Comparison of ENCODE assay signal across 11 mouse cellular contexts in the genomic region with DNA sequence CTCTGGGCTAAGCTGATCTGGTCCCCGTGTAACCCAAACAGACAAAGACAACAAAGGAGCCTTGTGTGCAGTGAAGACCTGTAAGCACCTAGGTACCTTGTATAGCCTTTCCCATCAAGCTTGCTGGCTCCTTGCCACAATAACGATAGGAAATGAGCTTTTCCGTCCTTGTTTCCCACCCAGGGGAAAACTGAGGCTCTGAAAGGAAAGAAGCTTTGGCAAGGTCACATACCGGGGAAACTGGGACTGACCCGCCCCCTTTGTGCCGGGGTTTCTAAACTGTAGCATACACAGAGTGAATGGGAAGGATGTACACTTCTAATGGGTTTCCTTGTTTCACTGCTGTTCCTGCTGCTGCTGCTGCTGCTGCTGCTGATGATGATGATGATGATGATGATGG. TPM values are rescaled to one million over a fixed set of nuclear protein-coding genes. Genes with fewer than 3 reads are reported as not detected.
DNase-seq lines count a peak whose midpoint lies in the region; ATAC-seq and TF ChIP-seq lines count a peak whose summit lies in the region.
"Had no signal": no experiment of that assay in that cellular context is flagged by ENCODE, and none has a peak within 500 bp of the region (broad histone marks: within the 10 kb centered on the region; RNA-seq: fewer than 3 reads in every experiment).

No protein-coding gene starts in this region.

- WGBS in heart, embryonic 11.5 days (ENCODE audit: insufficient replicate concordance), result 57% methylated on average over 6 of the region's 6 CpGs
- 25% methylated on average over 6 of the region's 6 CpGs for WGBS in heart, adult 2 months
- WGBS in intestine, postnatal 0 days, result 17% methylated on average over 6 of the region's 6 CpGs
- 20% methylated on average over 6 of the region's 6 CpGs for WGBS in neural tube, embryonic 14.5 days
- 48% methylated on average over 6 of the region's 6 CpGs for WGBS in liver, postnatal 0 days (ENCODE audit: insufficient replicate concordance)

- H3K36me3 ChIP-seq in heart, embryonic 11.5 days (ENCODE audit: control insufficient read depth, insufficient read depth, low read length), result no peaks in the 10 kb centered on the region
- H3K36me3 ChIP-seq in heart, adult 2 months (ENCODE audit: control insufficient read depth, insufficient read depth, low read length), result no peaks in the 10 kb centered on the region
- peaks cover 12% of the 10 kb centered on the region; the same call in 1 of the 2 replicates for H3K36me3 ChIP-seq in intestine, postnatal 0 days (ENCODE audit: control insufficient read depth, insufficient read depth)
- no peaks in the 10 kb centered on the region for H3K36me3 ChIP-seq in neural tube, embryonic 14.5 days (ENCODE audit: control insufficient read depth, insufficient read depth, low read length)
- H3K36me3 ChIP-seq in liver, postnatal 0 days (replicated peaks; ENCODE audit: insufficient read depth, low read length), result 0 out of 2 replicates have a peak, but pooled peaks cover 1% of the 10 kb centered on the region

- intact Hi-C loops in heart, adult 2 months (cut with DNase I), result loop anchor here (5.0 kb wide), 1 partner anchor 56 kb away; no protein-coding TSS in a partner anchor
- intact Hi-C loops in left cerebral cortex, postnatal 10 days (cut with DNase I), result no loop called here

- H3K4me2 ChIP-seq in heart, embryonic 11.5 days, result no peak overlapping the region
- peak overlapping the region; percentile 48 for H3K4me2 ChIP-seq in intestine, postnatal 0 days (replicated peaks; ENCODE audit: low read depth)
- H3K4me2 ChIP-seq in neural tube, embryonic 14.5 days (ENCODE audit: low read depth, low read length), result peak overlapping the region; percentile 22; the same call in 1 of the 2 replicates
- H3K4me2 ChIP-seq in liver, postnatal 0 days (ENCODE audit: low read depth, low read length), result no peak overlapping the region

- no peak overlapping the region for H3K9ac ChIP-seq in heart, embryonic 11.5 days (ENCODE audit: low read depth, low read length)
- no peak overlapping the region for H3K9ac ChIP-seq in heart, adult 2 months (ENCODE audit: low read depth, low read length)
- H3K9ac ChIP-seq in intestine, postnatal 0 days (ENCODE audit: low read depth, low read length), result no peak overlapping the region
- no peak overlapping the region for H3K9ac ChIP-seq in neural tube, embryonic 14.5 days (replicated peaks; ENCODE audit: low read depth, low read length)
- H3K9ac ChIP-seq in liver, postnatal 0 days (replicated peaks), result no peak overlapping the region

- TF ChIP-seq CTCF in heart, adult 2 months (IDR thresholded peaks at IDR 0.05), result no peak
- TF ChIP-seq CTCF in intestine, postnatal 0 days (IDR thresholded peaks at IDR 0.05; ENCODE audit: low read depth), result no peak
- TF ChIP-seq CTCF in liver, postnatal 0 days (IDR thresholded peaks at IDR 0.05; ENCODE audit: low read depth), result no peak

- peak; percentile 50 to 69 for DNase-seq in heart, adult 18-20 months
- DNase-seq in heart, adult 2 months, result peak; percentile 49 to 51
- no peak for DNase-seq in liver, postnatal 0 days
- no peak for DNase-seq in liver
- no peak for DNase-seq in left cerebral cortex, postnatal 10 days (ENCODE audit: extremely low spot score in 1 of 2, low spot score in 2 of 2)
- DNase-seq: thymus, adult 2 months had no signal

- H3K79me2 ChIP-seq in heart, adult 2 months (replicated peaks; ENCODE audit: control insufficient read depth, insufficient read depth, low read length), result no peaks in the 10 kb centered on the region

- H3K27me3 ChIP-seq in heart, embryonic 11.5 days (ENCODE audit: control insufficient read depth, insufficient read depth, low read length), result no peaks in the 10 kb centered on the region
- no peaks in the 10 kb centered on the region for H3K27me3 ChIP-seq in heart, adult 2 months (ENCODE audit: control insufficient read depth, insufficient read depth, low read length)
- no peaks in the 10 kb centered on the region for H3K27me3 ChIP-seq in intestine, postnatal 0 days (replicated peaks; ENCODE audit: control insufficient read depth, insufficient read depth, low read length)
- H3K27me3 ChIP-seq in neural tube, embryonic 14.5 days (ENCODE audit: control insufficient read depth, insufficient read depth, low read length), result no peaks in the 10 kb centered on the region; the same call in 1 of the 2 replicates
- no peaks in the 10 kb centered on the region for H3K27me3 ChIP-seq in liver, postnatal 0 days (ENCODE audit: insufficient read depth, low read length)

- no peak overlapping the region for H3K4me3 ChIP-seq in heart, embryonic 11.5 days (ENCODE audit: low read depth, low read length)
- H3K4me3 ChIP-seq in heart, adult 2 months, result no peak overlapping the region
- H3K4me3 ChIP-seq in intestine, postnatal 0 days (ENCODE audit: low read depth, low read length), result no peak overlapping the region
- no peak overlapping the region for H3K4me3 ChIP-seq in neural tube, embryonic 14.5 days (ENCODE audit: low read depth, low read length)
- no peak overlapping the region for H3K4me3 ChIP-seq in liver, postnatal 0 days (ENCODE audit: low read depth, low read length)

- ATAC-seq in heart, embryonic 11.5 days (replicated peaks; ENCODE audit: insufficient number of reproducible peaks, low FRiP score, low TSS enrichment), result no peak
- ATAC-seq in intestine, postnatal 0 days, result no peak
- ATAC-seq in neural tube, embryonic 14.5 days (ENCODE audit: low read depth), result no peak
- ATAC-seq in liver, postnatal 0 days, result no peak

- no peak for TF ChIP-seq EP300 in heart, adult 2 months (IDR thresholded peaks at IDR 0.05; ENCODE audit: insufficient read depth, low read depth, low read length)
- no peak for TF ChIP-seq EP300 in liver, postnatal 0 days (IDR thresholded peaks at IDR 0.05; ENCODE audit: low read depth)

- H3K9me3 ChIP-seq in heart, embryonic 11.5 days (replicated peaks; ENCODE audit: control insufficient read depth, low read length), result no peaks in the 10 kb centered on the region
- H3K9me3 ChIP-seq in intestine, postnatal 0 days (ENCODE audit: control insufficient read depth), result no peaks in the 10 kb centered on the region
- H3K9me3 ChIP-seq in neural tube, embryonic 14.5 days (ENCODE audit: control insufficient read depth, low read length), result no peaks in the 10 kb centered on the region
- no peaks in the 10 kb centered on the region for H3K9me3 ChIP-seq in liver, postnatal 0 days (ENCODE audit: low read length)

- H3K27ac ChIP-seq in heart, embryonic 11.5 days (ENCODE audit: low read depth, low read length), result no peak overlapping the region
- H3K27ac ChIP-seq in heart, adult 2 months, result peak overlapping the region; percentile 40
- H3K27ac ChIP-seq in intestine, postnatal 0 days (ENCODE audit: low read depth, low read length), result peak overlapping the region; percentile 63
- peak overlapping the region; percentile 66 for H3K27ac ChIP-seq in neural tube, embryonic 14.5 days (ENCODE audit: low read depth, low read length)
- H3K27ac ChIP-seq in liver, postnatal 0 days (ENCODE audit: low read depth), result no peak overlapping the region

- peaks cover 7% of the 10 kb centered on the region; the same call in 1 of the 2 replicates for H3K4me1 ChIP-seq in heart, embryonic 11.5 days (ENCODE audit: control insufficient read depth, insufficient read depth, low read length)
- H3K4me1 ChIP-seq in heart, adult 2 months (ENCODE audit: control insufficient read depth, insufficient read depth, low read length), result peaks cover 7% of the 10 kb centered on the region
- no peaks in the 10 kb centered on the region; the same call in 1 of the 2 replicates for H3K4me1 ChIP-seq in intestine, postnatal 0 days (replicated peaks; ENCODE audit: control insufficient read depth, insufficient read depth, low read length)
- peaks cover 19% of the 10 kb centered on the region for H3K4me1 ChIP-seq in neural tube, embryonic 14.5 days (ENCODE audit: control insufficient read depth, insufficient read depth, low read length)
- peaks cover 10% of the 10 kb centered on the region for H3K4me1 ChIP-seq in liver, postnatal 0 days (ENCODE audit: insufficient read depth)

- TF ChIP-seq POLR2A in heart, adult 2 months (IDR thresholded peaks at IDR 0.05; ENCODE audit: insufficient read depth, low read depth, low read length), result no peak

RNA-seq across cellular contexts. Expression of a gene that starts 12.1 kb away (rescaled TPM):
- total RNA-seq in heart, adult 18-20 months (2021), result not detected
- 0.27 and 1.1 TPM in 2 replicates for polyA plus RNA-seq in heart, embryonic 11.5 days (2014; fragmentation: Nextera tagmentation; extraction: Ambion mirVana)
- total RNA-seq in heart, adult 2 months (2021), result under 1 TPM in 1 of 2 experiments, not detected in 1; 0.44 TPM
- polyA plus RNA-seq in heart, adult 2 months (2012; rRNA removed), result not detected in 2 replicates
- polyA plus RNA-seq in intestine, postnatal 0 days (2015; fragmentation: Nextera tagmentation; extraction: Ambion mirVana), result 7,315 and 7,837 TPM in 2 replicates
- 1.4 and 1.9 TPM in 2 replicates for polyA plus RNA-seq in neural tube, embryonic 14.5 days (2014; fragmentation: Nextera tagmentation; extraction: Ambion mirVana)
- polyA plus RNA-seq in liver, postnatal 0 days (2015; fragmentation: Nextera tagmentation; extraction: Ambion mirVana), result 85.5 and 94.5 TPM in 2 replicates
- total RNA-seq in left cerebral cortex, postnatal 10 days (2021), result not detected
- total RNA-seq: common myeloid progenitor, adult 5-6 weeks; layer of hippocampus, adult 8-10 months had no signal

Comparison
In these comparisons a context has a peak if more than half of its experiments do, and no peak if none do; other contexts are left out.
1. H3K27ac ChIP-seq: peak in heart, adult 2 months (single experiment), intestine, postnatal 0 days (single experiment) and neural tube, embryonic 14.5 days (single experiment); none in heart, embryonic 11.5 days (single experiment) and liver, postnatal 0 days (single experiment).
2. DNase-seq: peak in heart, adult 18-20 months (2 of 2) and heart, adult 2 months (2 of 2); none in liver, postnatal 0 days (single experiment), liver (single experiment) and left cerebral cortex, postnatal 10 days (0 of 2).
3. H3K4me2 ChIP-seq: peak in intestine, postnatal 0 days (single experiment) and neural tube, embryonic 14.5 days (single experiment); none in heart, embryonic 11.5 days (single experiment) and liver, postnatal 0 days (single experiment).
4. RNA of a gene that starts 12.1 kb away (polyA plus RNA-seq): 7,315 to 7,837 TPM in intestine, postnatal 0 days; 85.5 to 94.5 TPM in liver, postnatal 0 days, 1.4 to 1.9 TPM in neural tube, embryonic 14.5 days, 0.27 to 1.1 TPM in heart, embryonic 11.5 days and not detected in heart, adult 2 months; every median in the first group is over 10 times any median in the second.